Mouse (Mus musculus) forebrain, embryonic 12.5 days (tissue): ENCODE data around the gene Ptpn23. TPM values are rescaled to one million over a fixed set of nuclear protein-coding genes. Genes with fewer than 3 reads are reported as not detected.
"Not testable (repeated sequence)": the region's sequence is repeated elsewhere in the genome, so short reads cannot be mapped to it uniquely, and the experiment has no call there.

Source experiments
- ATAC-seq: fragments of 200-750 bp; cut with Nextera tagmentation; 2 replicates; pipeline ENCODE4 v1.8.0; 2017; ENCODE audit warnings: moderate TSS enrichment; ENCODE audit not compliant: low FRiP score
- H3K27ac ChIP-seq: fragments of 300-500 bp; sonication (generic); 2 replicates; pipeline ENCODE4 v1.5.1; 2016; ENCODE audit warnings: mild to moderate bottlenecking
- H3K27me3 ChIP-seq: fragments of 300-500 bp; sonication (generic); 2 replicates; pipeline ENCODE4 v1.6.1; 2016; ENCODE audit warnings: mild to moderate bottlenecking
- H3K36me3 ChIP-seq: fragments of 300-500 bp; sonication (generic); replicated peaks from 2 replicates; pipeline ENCODE4 v1.6.1; 2016; ENCODE audit warnings: mild to moderate bottlenecking
- H3K4me1 ChIP-seq: fragments of 300-500 bp; sonication (generic); 2 replicates; pipeline ENCODE4 v1.6.1; 2016
- H3K4me2 ChIP-seq: fragments of 300-500 bp; sonication (generic); 2 replicates; pipeline ENCODE4 v1.6.1; 2016; ENCODE audit warnings: mild to moderate bottlenecking, moderate library complexity
- H3K4me3 ChIP-seq: fragments of 300-500 bp; sonication (generic); replicated peaks from 2 replicates; pipeline ENCODE4 v1.5.1; 2016; ENCODE audit warnings: mild to moderate bottlenecking
- H3K9ac ChIP-seq: fragments of 300-500 bp; sonication (generic); 2 replicates; pipeline ENCODE4 v1.6.1; 2016; ENCODE audit warnings: mild to moderate bottlenecking
- H3K9me3 ChIP-seq: fragments of 300-500 bp; sonication (generic); 2 replicates; pipeline ENCODE4 v1.6.1; 2016
- WGBS: fragments of 180-500 bp; shearing (Covaris S2); methylation state at CpG from one replicate; pipeline ENCODE4 v1.1.7; 2016; 5-methylcytosine and 5-hydroxymethylcytosine counted together
- polyA plus RNA-seq: library from polyadenylated mRNA; unstranded; fragments of >200 nt; fragmentation: Nextera tagmentation; extraction: Ambion mirVana; gene quantifications from 2 replicates; pipeline ENCODE4 v1.2.1, GENCODE M21; 2016

Ptpn23 gene
- polyA plus RNA-seq, 1 experiment from 2014 or later = 20.9 TPM

DNA sequence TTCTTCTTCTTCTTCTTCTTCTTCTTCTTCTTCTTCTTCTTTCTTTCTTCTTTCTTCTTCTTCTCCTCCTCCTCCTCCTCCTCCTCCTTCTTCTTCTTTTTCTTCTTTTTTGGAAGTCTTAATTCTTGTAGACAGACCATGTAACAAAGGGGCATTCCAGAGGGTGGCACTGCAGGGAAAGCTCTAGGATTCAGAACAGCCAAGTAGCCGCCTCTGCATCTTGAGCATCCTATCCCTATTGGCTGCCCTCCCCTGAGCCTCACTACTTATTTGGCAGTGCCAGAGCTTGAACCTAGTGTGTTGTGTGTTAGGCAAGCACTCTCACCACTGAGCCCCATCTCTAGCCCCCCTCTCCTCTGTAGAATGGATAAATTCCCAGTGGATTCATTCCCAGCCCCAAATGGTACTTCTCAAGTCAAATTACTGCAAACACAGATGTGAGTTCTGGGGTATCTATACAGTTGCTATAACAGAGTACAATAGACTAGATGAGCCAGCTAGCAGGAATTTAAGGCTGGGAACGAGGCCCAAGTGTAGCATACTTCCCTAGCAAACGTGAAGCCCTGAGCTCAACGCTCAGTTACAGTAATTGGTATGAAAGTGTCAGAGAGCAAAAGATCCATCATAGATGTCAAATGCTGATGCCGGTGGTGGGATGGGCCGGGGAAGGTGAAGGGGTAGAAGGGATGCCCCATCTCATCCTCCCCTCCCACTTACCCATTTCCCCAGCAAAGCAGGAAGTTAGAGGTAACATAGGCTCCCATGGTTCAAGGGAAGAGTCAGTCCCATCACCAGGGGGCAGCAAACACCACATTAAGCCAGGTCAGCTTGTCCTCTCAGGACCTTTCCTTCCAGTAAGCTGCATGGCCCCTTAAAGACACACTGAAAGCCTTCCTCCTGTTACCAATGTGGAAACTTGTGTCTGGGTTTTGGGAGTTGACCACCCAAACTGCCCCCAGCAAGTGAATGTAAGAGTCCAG is 3.2 kb upstream of the Ptpn23 start:
- peaks cover 17% of the 10 kb centered on the region for H3K4me1 ChIP-seq
- H3K36me3 ChIP-seq = no peaks in the 10 kb centered on the region
- H3K27ac ChIP-seq = no peak overlapping the region
- WGBS = 48% methylated on average over 6 of the region's 6 CpGs
- no peaks in the 10 kb centered on the region for H3K9me3 ChIP-seq
- no peak overlapping the region for H3K4me2 ChIP-seq
- no peak overlapping the region for H3K9ac ChIP-seq
- 0 out of 2 replicates have a peak, but pooled peaks cover 2% of the 10 kb centered on the region for H3K27me3 ChIP-seq
- no peak for ATAC-seq
- H3K4me3 ChIP-seq = no peak overlapping the region

DNA sequence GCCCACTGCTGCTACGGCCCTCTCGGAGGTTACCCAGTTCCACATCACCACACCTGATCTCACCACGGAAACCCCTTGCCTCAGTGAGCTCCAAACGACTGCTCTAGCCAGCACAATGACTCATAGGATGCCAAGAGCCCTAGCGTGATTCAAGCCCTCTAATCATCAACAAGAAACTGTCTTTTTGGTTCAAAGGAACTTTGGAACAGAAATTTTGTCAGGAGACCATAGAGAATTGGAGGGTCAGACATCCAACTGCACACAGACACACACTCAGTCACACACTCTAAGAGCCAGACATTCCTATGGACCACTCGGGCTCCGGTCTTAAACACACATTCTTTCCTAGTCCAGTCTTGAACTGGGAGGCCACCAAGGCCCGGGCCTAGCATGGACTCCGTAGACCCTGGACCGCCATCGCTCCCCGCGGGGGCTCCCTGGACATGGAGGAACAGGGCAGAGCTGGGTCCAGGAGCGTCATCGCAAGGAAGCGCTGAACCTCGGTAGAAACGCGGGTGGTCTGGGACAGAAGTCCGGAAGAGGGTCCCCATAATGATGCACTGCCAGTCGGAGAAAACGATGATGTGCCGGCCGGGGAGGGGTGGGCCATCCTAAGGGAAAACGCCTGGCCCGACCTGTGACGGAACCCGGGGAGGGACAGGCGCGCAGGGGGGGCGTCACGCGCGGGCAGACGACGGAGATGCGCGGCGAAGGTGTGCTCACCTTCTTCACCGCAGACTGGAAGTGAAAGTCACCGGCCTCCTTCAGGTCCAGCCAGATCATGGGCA is 508 bp downstream of the Ptpn23 start:
- peak overlapping the region; percentile 80 for H3K27ac ChIP-seq
- H3K36me3 ChIP-seq = no peaks in the 10 kb centered on the region; the same call in 1 of the 2 replicates
- H3K4me2 ChIP-seq = peak overlapping the region; percentile 75
- H3K4me3 ChIP-seq = peak overlapping the region; percentile 85
- H3K27me3 ChIP-seq = 0 out of 2 replicates have a peak, but pooled peaks cover 2% of the 10 kb centered on the region
- peaks cover 24% of the 10 kb centered on the region for H3K4me1 ChIP-seq
- ATAC-seq = peak; percentile 56
- WGBS = 2% methylated on average over 41 of the region's 41 CpGs
- peak overlapping the region; percentile 89 for H3K9ac ChIP-seq
- H3K9me3 ChIP-seq = no peaks in the 10 kb centered on the region

- H3K9ac ChIP-seq, H3K4me2 ChIP-seq, H3K4me3 ChIP-seq, H3K27ac ChIP-seq, ATAC-seq, H3K27me3 ChIP-seq, H3K36me3 ChIP-seq, H3K9me3 ChIP-seq: not testable (repeated sequence)
- 82% methylated on average over 4 of the region's 4 CpGs for WGBS
- H3K4me1 ChIP-seq = peaks cover 17% of the 10 kb centered on the region
Observed at GRCm38 (mm10) chr9:110403240-110403639, 4.8 kb downstream of the Ptpn23 start.

- H3K36me3 ChIP-seq = peaks cover 8% of the 10 kb centered on the region
- 99% methylated on average over 2 of the region's 2 CpGs for WGBS
- no peak overlapping the region for H3K27ac ChIP-seq
- H3K9me3 ChIP-seq = no peaks in the 10 kb centered on the region
- no peaks in the 10 kb centered on the region for H3K27me3 ChIP-seq
- no peak for ATAC-seq
- peaks cover 17% of the 10 kb centered on the region for H3K4me1 ChIP-seq
- H3K9ac ChIP-seq = no peak overlapping the region
- H3K4me3 ChIP-seq = no peak overlapping the region
- H3K4me2 ChIP-seq = no peak overlapping the region
Observed at GRCm38 (mm10) chr9:110402731-110403130, 5.3 kb downstream of the Ptpn23 start.

DNA sequence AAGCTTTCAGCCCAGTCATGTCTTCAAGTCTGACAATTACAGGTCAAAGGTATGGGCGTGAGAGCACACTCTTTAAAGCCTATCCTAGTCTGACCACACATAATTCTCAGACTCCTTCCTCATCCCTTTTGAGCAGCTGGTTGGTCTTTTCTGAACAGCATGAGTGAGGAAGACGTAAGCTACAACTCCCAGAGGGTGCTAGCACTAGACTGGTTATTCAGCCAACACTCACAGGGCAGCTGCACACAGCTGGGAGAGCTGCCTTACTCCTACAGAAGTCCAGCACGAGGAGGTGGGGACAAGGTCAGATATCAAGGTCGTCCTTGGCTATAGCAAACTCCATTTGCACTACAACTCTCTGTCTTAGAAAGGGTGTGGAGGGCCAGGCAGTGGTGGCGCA is 7.4 kb downstream of the Ptpn23 start:
- Histone ChIP-seq H3K4me1 (0 out of 2 replicates have a peak, but pooled peaks cover 2% of the 10 kb centered on the region), H3K9ac (no peak overlapping the region), H3K27me3 (no peaks in the 10 kb centered on the region), H3K4me3 (no peak overlapping the region), H3K36me3 (peaks cover 15% of the 10 kb centered on the region), H3K27ac (no peak overlapping the region), H3K9me3 (no peaks in the 10 kb centered on the region), H3K4me2 (no peak overlapping the region)
- WGBS = 90% methylated on average over 5 of the region's 5 CpGs
- no peak for ATAC-seq

- ATAC-seq = no peak
- Histone ChIP-seq H3K27ac (no peak overlapping the region), H3K4me2 (no peak overlapping the region), H3K4me1 (no peaks in the 10 kb centered on the region), H3K36me3 (peaks cover 76% of the 10 kb centered on the region), H3K4me3 (no peak overlapping the region), H3K9ac (no peak overlapping the region), H3K9me3 (no peaks in the 10 kb centered on the region), H3K27me3 (no peaks in the 10 kb centered on the region)
- WGBS = 95% methylated on average over 4 of the region's 4 CpGs
Observed at GRCm38 (mm10) chr9:110393295-110393694, 14.7 kb downstream of the Ptpn23 start.

DNA sequence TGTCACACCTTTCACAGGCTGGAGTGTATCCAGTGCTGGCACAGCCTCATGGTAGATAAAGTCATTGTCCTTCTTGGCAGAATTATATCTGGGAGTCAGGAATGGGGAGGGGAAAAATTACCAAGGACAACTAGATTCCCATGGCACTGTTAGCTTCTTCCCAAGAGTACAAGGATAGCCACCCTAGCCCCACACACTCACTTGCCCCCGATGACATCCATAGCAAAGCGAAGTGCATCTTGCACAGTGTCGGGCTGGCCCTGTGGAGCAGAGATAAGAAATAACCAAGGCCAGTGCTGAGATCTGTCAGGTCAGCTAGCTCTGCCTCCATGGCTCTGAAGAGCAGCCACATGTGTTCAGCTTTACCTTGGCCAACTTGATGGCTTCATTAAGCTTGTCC is 17.2 kb downstream of the Ptpn23 start:
- H3K36me3 ChIP-seq = peaks cover 93% of the 10 kb centered on the region
- no peak overlapping the region for H3K9ac ChIP-seq
- H3K4me1 ChIP-seq = no peaks in the 10 kb centered on the region
- no peaks in the 10 kb centered on the region for H3K27me3 ChIP-seq
- no peak overlapping the region for H3K4me2 ChIP-seq
- 97% methylated on average over 3 of the region's 3 CpGs for WGBS
- no peak overlapping the region for H3K4me3 ChIP-seq
- no peak overlapping the region for H3K27ac ChIP-seq
- no peak for ATAC-seq
- no peaks in the 10 kb centered on the region for H3K9me3 ChIP-seq

DNA sequence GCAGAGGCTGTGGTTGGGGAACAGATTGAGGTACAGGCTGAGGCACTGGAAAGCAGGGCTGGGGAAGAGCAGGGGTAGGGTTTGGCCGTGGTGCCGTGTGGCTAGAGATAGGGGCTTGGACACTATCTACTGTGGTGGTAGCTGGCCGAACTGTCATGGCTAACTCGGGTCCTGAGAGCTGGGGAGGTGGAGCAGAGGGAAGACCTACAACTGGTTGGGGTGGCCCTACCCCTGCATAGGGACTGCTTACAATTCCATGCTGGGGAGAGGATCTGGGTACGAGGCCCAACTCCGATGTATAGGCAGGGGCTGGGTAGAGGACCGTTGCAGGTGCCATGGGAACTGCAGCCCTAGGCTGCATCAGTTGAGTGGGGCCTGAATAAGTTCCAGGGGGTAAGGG is 20.0 kb downstream of the Ptpn23 start:
- no peak overlapping the region for H3K27ac ChIP-seq
- H3K4me1 ChIP-seq = no peaks in the 10 kb centered on the region
- H3K4me2 ChIP-seq = no peak overlapping the region
- H3K27me3 ChIP-seq = no peaks in the 10 kb centered on the region
- H3K9me3 ChIP-seq = no peaks in the 10 kb centered on the region
- H3K9ac ChIP-seq = no peak overlapping the region
- no peak for ATAC-seq
- H3K36me3 ChIP-seq = peaks cover 100% of the 10 kb centered on the region
- WGBS = 93% methylated on average over 7 of the region's 7 CpGs
- H3K4me3 ChIP-seq = no peak overlapping the region

DNA sequence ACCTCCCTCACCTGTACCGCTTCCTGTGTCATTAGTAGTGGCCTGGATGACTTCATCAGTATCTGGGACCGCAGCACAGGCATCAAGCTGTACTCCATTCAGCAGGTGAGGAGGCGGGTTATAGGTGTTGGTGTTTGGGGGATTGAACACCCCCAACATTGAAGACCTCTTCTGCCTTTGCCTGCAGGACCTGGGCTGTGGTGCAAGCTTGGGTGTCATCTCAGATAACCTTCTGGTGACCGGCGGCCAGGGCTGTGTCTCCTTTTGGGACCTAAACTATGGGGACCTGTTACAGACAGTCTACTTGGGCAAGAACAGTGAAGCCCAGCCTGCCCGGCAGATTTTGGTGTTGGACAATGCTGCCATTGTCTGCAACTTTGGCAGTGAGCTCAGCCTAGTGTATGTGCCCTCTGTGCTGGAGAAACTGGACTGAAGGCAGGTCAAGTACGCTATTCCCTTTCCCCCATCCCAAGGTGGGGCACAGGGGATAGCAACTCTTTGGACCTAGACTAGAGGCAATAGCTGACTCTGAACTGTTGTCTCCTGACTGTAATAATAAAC is 23.6 kb downstream of the Ptpn23 start:
- 87% methylated on average over 7 of the region's 7 CpGs for WGBS
- H3K27me3 ChIP-seq = no peaks in the 10 kb centered on the region
- no peak for ATAC-seq
- H3K36me3 ChIP-seq = peaks cover 96% of the 10 kb centered on the region
- no peaks in the 10 kb centered on the region for H3K4me1 ChIP-seq
- H3K9me3 ChIP-seq = no peaks in the 10 kb centered on the region
- H3K9ac ChIP-seq = no peak overlapping the region
- H3K4me2 ChIP-seq = no peak overlapping the region
- no peak overlapping the region for H3K27ac ChIP-seq
- no peak overlapping the region for H3K4me3 ChIP-seq

- WGBS = 81% methylated on average over 10 of the region's 12 CpGs
- H3K4me3 ChIP-seq = no peak overlapping the region
- H3K4me1 ChIP-seq = no peaks in the 10 kb centered on the region
- no peak overlapping the region for H3K9ac ChIP-seq
- H3K27me3 ChIP-seq = no peaks in the 10 kb centered on the region
- H3K9me3 ChIP-seq = no peaks in the 10 kb centered on the region
- no peak overlapping the region for H3K4me2 ChIP-seq
- no peak overlapping the region for H3K27ac ChIP-seq
- no peak for ATAC-seq
- H3K36me3 ChIP-seq = peaks cover 95% of the 10 kb centered on the region
Observed at GRCm38 (mm10) chr9:110381292-110381691, 26.7 kb downstream of the Ptpn23 start.

GRCm38 (mm10) chr9:110380662-110381061 is 27.4 kb downstream of the Ptpn23 start:
- no peak overlapping the region for H3K27ac ChIP-seq
- no peak overlapping the region for H3K9ac ChIP-seq
- no peaks in the 10 kb centered on the region for H3K27me3 ChIP-seq
- H3K9me3 ChIP-seq = no peaks in the 10 kb centered on the region
- ATAC-seq = no peak
- no peaks in the 10 kb centered on the region for H3K4me1 ChIP-seq
- no peak overlapping the region for H3K4me2 ChIP-seq
- peaks cover 92% of the 10 kb centered on the region for H3K36me3 ChIP-seq
- WGBS = 40% methylated on average over 21 of the region's 21 CpGs
- H3K4me3 ChIP-seq = no peak overlapping the region

DNA sequence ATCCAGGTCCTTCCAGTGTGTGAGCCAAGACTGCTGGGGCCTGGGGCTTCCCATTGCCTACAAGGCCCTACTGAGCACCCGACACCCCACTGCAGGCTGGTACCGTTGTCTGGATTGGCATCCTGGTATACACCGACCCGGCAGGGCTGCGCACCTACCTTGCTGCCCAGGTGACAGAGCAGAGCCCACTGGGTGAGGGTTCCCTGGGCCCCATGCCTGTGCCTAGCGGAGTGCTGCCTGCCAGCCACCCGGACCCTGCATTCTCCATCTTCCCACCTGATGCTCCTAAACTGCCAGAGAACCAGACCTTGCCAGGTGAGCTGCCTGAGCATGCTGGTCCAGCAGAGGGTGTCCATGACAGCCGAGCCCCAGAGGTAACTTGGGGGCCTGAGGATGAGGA is 28.7 kb downstream of the Ptpn23 start:
- Histone ChIP-seq H3K4me1 (no peaks in the 10 kb centered on the region), H3K27ac (no peak overlapping the region), H3K4me3 (no peak overlapping the region), H3K27me3 (no peaks in the 10 kb centered on the region), H3K9ac (no peak overlapping the region), H3K4me2 (no peak overlapping the region), H3K9me3 (no peaks in the 10 kb centered on the region), H3K36me3 (peaks cover 87% of the 10 kb centered on the region)
- 95% methylated on average over 8 of the region's 8 CpGs for WGBS
- no peak for ATAC-seq
